Mouse (Mus musculus) v-Abl transformed pro-B cells (cell line): Measurements from ENCODE around the gene Lmo7.

Experiments used
- in situ Hi-C, 2 experiments: fragments of 400-800 bp; cut with MboI; formaldehyde crosslinking; loops; one replicate each; pipeline ENCODE4 v1.15.1; 2025; ENCODE audit not compliant: unreplicated experiment in 2 of 2

The Lmo7 gene

GRCm38 (mm10) chr14:101776296-101777128, 46.8 kb downstream of the Lmo7 start:
- in situ Hi-C loops = loop anchor here in 1 of 2 experiments (25.0 kb wide), 1 partner anchor 1011 kb away; no protein-coding TSS in a partner anchor

GRCm38 (mm10) chr14:101777129-101777493, 47.4 kb downstream of the Lmo7 start:
- in situ Hi-C loops = loop anchor here in 1 of 2 experiments (25.0 kb wide), 1 partner anchor 1010 kb away; no protein-coding TSS in a partner anchor

GRCm38 (mm10) chr14:101778426-101778825, 48.7 kb downstream of the Lmo7 start:
- in situ Hi-C loops = loop anchor here in 1 of 2 experiments (25.0 kb wide), 1 partner anchor 1009 kb away; no protein-coding TSS in a partner anchor

GRCm38 (mm10) chr14:101780016-101780415, 50.3 kb downstream of the Lmo7 start:
- in situ Hi-C loops = loop anchor here (5.0 to 25.0 kb wide), 5 partner anchors 167 to 1202 kb away; partner anchors contain the start of gene Kctd12 (in 1 of the 2)

GRCm38 (mm10) chr14:101781219-101781618, 51.5 kb downstream of the Lmo7 start:
- in situ Hi-C loops = loop anchor here (5.0 to 25.0 kb wide), 5 partner anchors 166 to 1201 kb away; partner anchors contain the start of gene Kctd12 (in 1 of the 2)

GRCm38 (mm10) chr14:101781943-101782510, 52.3 kb downstream of the Lmo7 start:
- in situ Hi-C loops = loop anchor here (5.0 to 25.0 kb wide), 5 partner anchors 165 to 1200 kb away; partner anchors contain the start of gene Kctd12 (in 1 of the 2)

GRCm38 (mm10) chr14:101784315-101784945, 54.7 kb downstream of the Lmo7 start:
- in situ Hi-C loops = loop anchor here (5.0 to 25.0 kb wide), 5 partner anchors 163 to 1198 kb away; partner anchors contain the start of gene Kctd12 (in 1 of the 2)

- in situ Hi-C loops = loop anchor here (10.0 to 25.0 kb wide), 2 partner anchors 273 to 999 kb away; no protein-coding TSS in a partner anchor
These were observed 58.1 kb downstream of the Lmo7 start for GRCm38 (mm10) chr14:101787903-101788302.

- in situ Hi-C loops = loop anchor here (10.0 to 25.0 kb wide), 2 partner anchors 274 to 999 kb away; no protein-coding TSS in a partner anchor
These were observed 58.7 kb downstream of the Lmo7 start for GRCm38 (mm10) chr14:101788475-101788874.

GRCm38 (mm10) chr14:101794553-101795177, 64.9 kb downstream of the Lmo7 start:
- in situ Hi-C loops = loop anchor here in 1 of 2 experiments (25.0 kb wide), 1 partner anchor 993 kb away; no protein-coding TSS in a partner anchor

- in situ Hi-C loops = loop anchor here in 1 of 2 experiments (25.0 kb wide), 1 partner anchor 989 kb away; no protein-coding TSS in a partner anchor
These were observed 68.3 kb downstream of the Lmo7 start for GRCm38 (mm10) chr14:101797930-101798500.

- in situ Hi-C loops = loop anchor here in 1 of 2 experiments (25.0 kb wide), 1 partner anchor 989 kb away; no protein-coding TSS in a partner anchor
These were observed 69.0 kb downstream of the Lmo7 start for GRCm38 (mm10) chr14:101798766-101799165.

GRCm38 (mm10) chr14:101801674-101802073, 71.9 kb downstream of the Lmo7 start:
- in situ Hi-C loops = no loop called here

GRCm38 (mm10) chr14:101804119-101804518, 74.4 kb downstream of the Lmo7 start:
- in situ Hi-C loops = no loop called here

- in situ Hi-C loops = no loop called here
These were observed 75.0 kb downstream of the Lmo7 start for GRCm38 (mm10) chr14:101804562-101805327.

GRCm38 (mm10) chr14:101805328-101805697, 75.6 kb downstream of the Lmo7 start:
- in situ Hi-C loops = no loop called here

- in situ Hi-C loops = no loop called here
These were observed 76.3 kb downstream of the Lmo7 start for GRCm38 (mm10) chr14:101806058-101806457.

GRCm38 (mm10) chr14:101806607-101807006, 76.8 kb downstream of the Lmo7 start:
- in situ Hi-C loops = no loop called here

GRCm38 (mm10) chr14:101816450-101816849, 86.7 kb downstream of the Lmo7 start:
- in situ Hi-C loops = no loop called here
